Mouse (Mus musculus): ENCODE results near the gene Tns3. TPM values are rescaled to one million over a fixed set of nuclear protein-coding genes. Genes with fewer than 3 reads are reported as not detected.

The Tns3 gene
- polyA plus RNA-seq, 1 experiment from 2014 or later: 31.5 TPM

- Histone ChIP-seq H3K36me3 (ENCODE audit: insufficient read depth, low read length) (peaks cover 6% of the 10 kb centered on the region), H3K4me3 (ENCODE audit: low read length) (peak overlapping the region; percentile 78), H3K4me2 (replicated peaks; ENCODE audit: low read depth, low read length) (peak overlapping the region; percentile 87), H3K9ac (replicated peaks; ENCODE audit: low read length) (peak overlapping the region; percentile 96), H3K4me1 (ENCODE audit: insufficient read depth, low read length) (peaks cover 33% of the 10 kb centered on the region), H3K9me3 (ENCODE audit: low read length) (no peaks in the 10 kb centered on the region; the same call in 1 of the 2 replicates), H3K27me3 (ENCODE audit: insufficient read depth, low read length) (no peaks in the 10 kb centered on the region), H3K27ac (ENCODE audit: low read length) (peak overlapping the region; percentile 96; the same call in 1 of the 2 replicates)
- 40% methylated on average over 5 of the region's 5 CpGs for WGBS
- ATAC-seq (ENCODE audit: low FRiP score, low TSS enrichment): no peak; the same call in 1 of the 2 replicates
Observed at GRCm38 (mm10) chr11:8664797-8665196, 462 bp upstream of the Tns3 start.

- H3K27me3 ChIP-seq (ENCODE audit: insufficient read depth, low read length): no peaks in the 10 kb centered on the region
- peaks cover 43% of the 10 kb centered on the region for H3K4me1 ChIP-seq (ENCODE audit: insufficient read depth, low read length)
- peak overlapping the region; percentile 96 for H3K9ac ChIP-seq (replicated peaks; ENCODE audit: low read length)
- H3K27ac ChIP-seq (ENCODE audit: low read length): peak overlapping the region; percentile 96
- ATAC-seq (ENCODE audit: low FRiP score, low TSS enrichment): peak; percentile 91
- peak overlapping the region; percentile 87 for H3K4me2 ChIP-seq (replicated peaks; ENCODE audit: low read depth, low read length)
- H3K36me3 ChIP-seq (ENCODE audit: insufficient read depth, low read length): peaks cover 8% of the 10 kb centered on the region
- H3K4me3 ChIP-seq (ENCODE audit: low read length): peak overlapping the region; percentile 78
- no peaks in the 10 kb centered on the region; the same call in 1 of the 2 replicates for H3K9me3 ChIP-seq (ENCODE audit: low read length)
- WGBS: under 1% methylated on average over 50 of the region's 52 CpGs
Observed at GRCm38 (mm10) chr11:8663444-8664392, 617 bp downstream of the Tns3 start.

- Histone ChIP-seq H3K4me1 (ENCODE audit: insufficient read depth, low read length) (peaks cover 47% of the 10 kb centered on the region), H3K4me3 (ENCODE audit: low read length) (peak overlapping the region; percentile 78), H3K9me3 (ENCODE audit: low read length) (peaks cover 8% of the 10 kb centered on the region), H3K27me3 (ENCODE audit: insufficient read depth, low read length) (no peaks in the 10 kb centered on the region), H3K27ac (ENCODE audit: low read length) (peak overlapping the region; percentile 96), H3K9ac (replicated peaks; ENCODE audit: low read length) (peak overlapping the region; percentile 96), H3K36me3 (ENCODE audit: insufficient read depth, low read length) (peaks cover 10% of the 10 kb centered on the region), H3K4me2 (replicated peaks; ENCODE audit: low read depth, low read length) (peak overlapping the region; percentile 87)
- no peak; the same call in 1 of the 2 replicates for ATAC-seq (ENCODE audit: low FRiP score, low TSS enrichment)
- 34% methylated on average over 4 of the region's 4 CpGs for WGBS
Observed at GRCm38 (mm10) chr11:8662706-8663429, 1.5 kb downstream of the Tns3 start.

DNA sequence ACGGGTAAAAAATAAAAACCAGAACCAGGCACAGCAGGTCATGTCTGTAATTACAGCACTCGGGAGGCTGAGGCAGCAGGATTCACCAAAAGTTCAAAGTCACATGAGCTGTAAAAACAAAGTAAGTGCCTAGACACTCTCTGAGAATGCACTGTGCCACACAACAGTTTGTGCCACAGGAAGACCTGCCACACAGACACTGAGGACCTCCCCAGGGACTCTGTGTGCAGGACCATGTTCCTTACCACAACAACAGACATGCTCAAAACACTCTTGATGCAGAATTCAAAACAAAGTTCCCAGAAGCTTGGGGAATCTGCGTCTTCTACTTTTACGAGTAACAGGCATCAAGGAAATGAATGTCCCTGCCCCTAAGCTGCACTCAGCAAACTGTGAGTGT lies 3.4 kb downstream of the Tns3 start:
- 67% methylated on average over 4 of the region's 4 CpGs for WGBS
- H3K4me2 ChIP-seq (replicated peaks; ENCODE audit: low read depth, low read length): no peak overlapping the region
- H3K9ac ChIP-seq (replicated peaks; ENCODE audit: low read length): no peak overlapping the region
- ATAC-seq (ENCODE audit: low FRiP score, low TSS enrichment): no peak
- peaks cover 62% of the 10 kb centered on the region for H3K4me1 ChIP-seq (ENCODE audit: insufficient read depth, low read length)
- peaks cover 8% of the 10 kb centered on the region for H3K9me3 ChIP-seq (ENCODE audit: low read length)
- H3K4me3 ChIP-seq (ENCODE audit: low read length): no peak overlapping the region
- H3K27ac ChIP-seq (ENCODE audit: low read length): no peak overlapping the region
- no peaks in the 10 kb centered on the region for H3K27me3 ChIP-seq (ENCODE audit: insufficient read depth, low read length)
- H3K36me3 ChIP-seq (ENCODE audit: insufficient read depth, low read length): peaks cover 10% of the 10 kb centered on the region

DNA sequence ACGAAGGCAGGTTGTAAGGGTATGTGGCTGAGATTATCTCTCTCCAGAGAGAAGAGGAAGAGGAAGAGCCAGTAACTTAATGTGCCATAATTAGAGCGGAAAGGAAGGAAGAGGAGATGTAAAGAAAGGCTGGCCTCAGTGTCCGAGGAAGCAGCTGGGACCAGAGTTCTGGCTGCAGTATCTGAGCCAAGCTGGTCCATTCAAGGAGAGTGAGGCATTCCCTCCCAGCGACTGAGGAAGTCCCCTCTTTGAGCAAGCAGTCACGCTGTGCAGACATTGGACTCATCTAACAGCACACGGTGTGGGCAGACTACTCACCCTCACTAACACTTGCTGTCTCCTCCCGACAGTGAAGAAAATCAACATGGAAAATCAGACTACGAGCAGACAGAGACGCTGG lies 4.5 kb downstream of the Tns3 start:
- peaks cover 8% of the 10 kb centered on the region for H3K9me3 ChIP-seq (ENCODE audit: low read length)
- no peak for ATAC-seq (ENCODE audit: low FRiP score, low TSS enrichment)
- 54% methylated on average over 9 of the region's 9 CpGs for WGBS
- H3K4me3 ChIP-seq (ENCODE audit: low read length): no peak overlapping the region
- peaks cover 64% of the 10 kb centered on the region for H3K4me1 ChIP-seq (ENCODE audit: insufficient read depth, low read length)
- peaks cover 10% of the 10 kb centered on the region for H3K36me3 ChIP-seq (ENCODE audit: insufficient read depth, low read length)
- no peaks in the 10 kb centered on the region for H3K27me3 ChIP-seq (ENCODE audit: insufficient read depth, low read length)
- no peak overlapping the region; the same call in 1 of the 2 replicates for H3K27ac ChIP-seq (ENCODE audit: low read length)
- 0 out of 2 replicates have a peak overlapping the region, but pooled peaks have one; percentile 2 for H3K4me2 ChIP-seq (replicated peaks; ENCODE audit: low read depth, low read length)
- no peak overlapping the region; the same call in 1 of the 2 replicates for H3K9ac ChIP-seq (replicated peaks; ENCODE audit: low read length)

DNA sequence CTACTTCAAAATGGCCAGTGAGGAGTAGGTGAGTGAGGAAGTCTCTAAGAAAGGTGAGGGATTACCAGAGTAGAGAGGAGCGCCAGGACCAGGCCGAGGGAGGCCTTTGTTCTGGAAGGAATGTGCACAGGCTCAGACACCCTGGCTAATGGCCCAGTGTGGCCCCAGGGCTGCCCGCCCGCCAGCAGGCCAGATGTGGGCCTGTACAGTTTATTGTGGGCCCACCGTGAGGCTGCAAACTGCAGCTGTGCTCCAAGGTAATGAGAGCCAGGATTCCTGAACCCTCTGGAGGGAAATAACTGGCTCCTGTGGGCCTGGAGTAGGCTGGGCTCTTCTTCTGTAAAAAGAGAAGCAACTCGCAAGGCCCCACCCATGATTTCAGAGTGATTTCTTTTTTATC lies 5.3 kb downstream of the Tns3 start:
- H3K9me3 ChIP-seq (ENCODE audit: low read length): peaks cover 8% of the 10 kb centered on the region
- peak overlapping the region; percentile 76 for H3K27ac ChIP-seq (ENCODE audit: low read length)
- no peaks in the 10 kb centered on the region for H3K27me3 ChIP-seq (ENCODE audit: insufficient read depth, low read length)
- ATAC-seq (ENCODE audit: low FRiP score, low TSS enrichment): no peak
- H3K4me2 ChIP-seq (replicated peaks; ENCODE audit: low read depth, low read length): no peak overlapping the region
- H3K4me1 ChIP-seq (ENCODE audit: insufficient read depth, low read length): peaks cover 65% of the 10 kb centered on the region
- WGBS: 67% methylated on average over 6 of the region's 6 CpGs
- no peak overlapping the region for H3K4me3 ChIP-seq (ENCODE audit: low read length)
- no peak overlapping the region; the same call in 1 of the 2 replicates for H3K9ac ChIP-seq (replicated peaks; ENCODE audit: low read length)
- peaks cover 10% of the 10 kb centered on the region for H3K36me3 ChIP-seq (ENCODE audit: insufficient read depth, low read length)

DNA sequence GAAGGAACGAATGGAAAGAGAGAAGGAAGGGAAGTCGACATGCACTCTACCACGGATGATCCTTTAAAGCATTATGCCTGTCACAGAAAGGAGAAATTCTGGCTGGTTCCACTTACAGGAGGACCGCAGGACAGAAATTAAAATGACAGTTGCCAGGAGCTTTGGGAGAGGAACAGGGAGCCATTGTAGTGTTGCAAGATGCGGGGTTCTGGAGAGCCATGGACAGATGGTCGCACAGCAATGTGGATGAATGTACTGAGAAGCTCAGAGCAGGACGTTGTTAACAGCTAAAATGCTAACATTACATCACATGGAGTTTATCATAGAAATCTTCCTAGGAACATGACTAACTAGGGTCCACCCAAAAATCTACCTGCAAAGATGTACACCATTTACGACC lies 6.8 kb downstream of the Tns3 start:
- Histone ChIP-seq H3K9me3 (ENCODE audit: low read length) (peaks cover 8% of the 10 kb centered on the region), H3K36me3 (ENCODE audit: insufficient read depth, low read length) (peaks cover 10% of the 10 kb centered on the region), H3K27ac (ENCODE audit: low read length) (peak overlapping the region; percentile 81; the same call in 1 of the 2 replicates), H3K4me1 (ENCODE audit: insufficient read depth, low read length) (peaks cover 76% of the 10 kb centered on the region), H3K9ac (replicated peaks; ENCODE audit: low read length) (no peak overlapping the region), H3K27me3 (ENCODE audit: insufficient read depth, low read length) (no peaks in the 10 kb centered on the region), H3K4me2 (replicated peaks; ENCODE audit: low read depth, low read length) (no peak overlapping the region), H3K4me3 (ENCODE audit: low read length) (no peak overlapping the region)
- 88% methylated on average over 8 of the region's 8 CpGs for WGBS
- ATAC-seq (ENCODE audit: low FRiP score, low TSS enrichment): no peak

- 56% methylated on average over 12 of the region's 12 CpGs for WGBS
- Histone ChIP-seq H3K4me2 (replicated peaks; ENCODE audit: low read depth, low read length) (no peak overlapping the region), H3K9me3 (ENCODE audit: low read length) (peaks cover 8% of the 10 kb centered on the region), H3K27ac (ENCODE audit: low read length) (peak overlapping the region; percentile 81), H3K27me3 (ENCODE audit: insufficient read depth, low read length) (no peaks in the 10 kb centered on the region), H3K36me3 (ENCODE audit: insufficient read depth, low read length) (peaks cover 10% of the 10 kb centered on the region), H3K9ac (replicated peaks; ENCODE audit: low read length) (no peak overlapping the region), H3K4me1 (ENCODE audit: insufficient read depth, low read length) (peaks cover 78% of the 10 kb centered on the region), H3K4me3 (ENCODE audit: low read length) (no peak overlapping the region)
- ATAC-seq (ENCODE audit: low FRiP score, low TSS enrichment): peak; percentile 66
Observed at GRCm38 (mm10) chr11:8656448-8657393, 7.6 kb downstream of the Tns3 start.

DNA sequence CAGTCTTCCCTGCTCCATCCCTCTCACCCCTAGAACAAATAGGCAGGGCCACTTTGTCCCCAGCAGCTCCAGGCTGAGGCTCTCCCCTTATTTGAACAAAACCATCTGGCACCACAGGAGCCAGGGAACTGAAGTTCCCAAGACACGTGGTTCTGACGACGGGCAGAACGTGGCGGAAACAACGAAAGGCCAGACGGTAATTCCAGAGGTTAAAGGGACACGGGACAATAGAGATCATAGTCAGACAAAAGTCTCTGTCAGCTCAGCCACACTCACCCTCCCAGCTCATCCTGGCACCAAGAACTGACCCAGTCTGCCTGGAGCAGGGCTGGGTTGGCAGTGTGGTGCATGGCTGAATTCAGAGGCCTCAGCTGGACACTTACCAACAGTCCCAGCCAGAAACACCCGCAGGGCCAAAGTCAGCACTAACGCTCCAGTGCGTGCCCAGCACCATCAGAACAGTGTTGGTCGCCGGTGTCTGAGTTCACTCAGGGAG lies 10.5 kb downstream of the Tns3 start:
- H3K4me3 ChIP-seq (ENCODE audit: low read length): no peak overlapping the region
- no peak overlapping the region for H3K9ac ChIP-seq (replicated peaks; ENCODE audit: low read length)
- H3K27me3 ChIP-seq (ENCODE audit: insufficient read depth, low read length): no peaks in the 10 kb centered on the region
- peaks cover 73% of the 10 kb centered on the region for H3K4me1 ChIP-seq (ENCODE audit: insufficient read depth, low read length)
- H3K27ac ChIP-seq (ENCODE audit: low read length): no peak overlapping the region; the same call in 1 of the 2 replicates
- peak; percentile 30; the same call in 1 of the 2 replicates for ATAC-seq (ENCODE audit: low FRiP score, low TSS enrichment)
- H3K36me3 ChIP-seq (ENCODE audit: insufficient read depth, low read length): 0 out of 2 replicates have a peak, but pooled peaks cover 3% of the 10 kb centered on the region
- peaks cover 8% of the 10 kb centered on the region for H3K9me3 ChIP-seq (ENCODE audit: low read length)
- 61% methylated on average over 13 of the region's 13 CpGs for WGBS
- no peak overlapping the region for H3K4me2 ChIP-seq (replicated peaks; ENCODE audit: low read depth, low read length)
